Mouse (Mus musculus): ENCODE data around the gene Nisch. TPM values are rescaled to one million over a fixed set of nuclear protein-coding genes. Genes with fewer than 3 reads are reported as not detected.
A peak's percentile ranks its signal among the peaks of the same experiment; 100 is the strongest.

Gene Nisch
- total RNA-seq, 2 experiments from 2014 or later, result 145 to 148 TPM

- no peak for DNase-seq (ENCODE audit: low spot score)
- intact Hi-C loops (cut with DNase I), result no loop called here
These were observed 81.0 kb downstream of the Nisch start for GRCm38 (mm10) chr14:31135495-31136410.

GRCm38 (mm10) chr14:31134015-31135000, 82.4 kb downstream of the Nisch start:
- DNase-seq (ENCODE audit: low spot score), result no peak
- intact Hi-C loops (cut with DNase I), result loop anchor here (5.0 kb wide), 1 partner anchor 113 kb away; no protein-coding TSS in a partner anchor

- intact Hi-C loops (cut with DNase I), result loop anchor here (2.0 to 5.0 kb wide), 2 partner anchors 32 to 114 kb away; no protein-coding TSS in a partner anchor
- no peak for DNase-seq (ENCODE audit: low spot score)
These were observed 83.6 kb downstream of the Nisch start for GRCm38 (mm10) chr14:31133023-31133665.

GRCm38 (mm10) chr14:31132491-31132975, 84.2 kb downstream of the Nisch start:
- no peak for DNase-seq (ENCODE audit: low spot score)
- intact Hi-C loops (cut with DNase I), result loop anchor here (2.0 to 5.0 kb wide), 2 partner anchors 32 to 115 kb away; no protein-coding TSS in a partner anchor

- DNase-seq (ENCODE audit: low spot score), result no peak
- intact Hi-C loops (cut with DNase I), result loop anchor here (2.0 to 5.0 kb wide), 2 partner anchors 33 to 115 kb away; no protein-coding TSS in a partner anchor
These were observed 84.7 kb downstream of the Nisch start for GRCm38 (mm10) chr14:31132031-31132430.

- intact Hi-C loops (cut with DNase I), result loop anchor here (5.0 kb wide), 1 partner anchor 116 kb away; no protein-coding TSS in a partner anchor
- no peak for DNase-seq (ENCODE audit: low spot score)
These were observed 85.4 kb downstream of the Nisch start for GRCm38 (mm10) chr14:31131272-31131821.

- intact Hi-C loops (cut with DNase I), result loop anchor here (5.0 kb wide), 1 partner anchor 117 kb away; no protein-coding TSS in a partner anchor
- peak; percentile 84 for DNase-seq (ENCODE audit: low spot score)
These were observed 86.2 kb downstream of the Nisch start, which contains the start of gene Nt5dc2 for GRCm38 (mm10) chr14:31130236-31131220. Gene Nt5dc2 (plus strand): TSS chr14:31131053.

GRCm38 (mm10) chr14:31129326-31130235, 87.2 kb downstream of the Nisch start:
- DNase-seq (ENCODE audit: low spot score), result no peak
- intact Hi-C loops (cut with DNase I), result loop anchor here (2.0 to 5.0 kb wide), 3 partner anchors 65 to 118 kb away; no protein-coding TSS in a partner anchor

- DNase-seq (ENCODE audit: low spot score), result peak; percentile 96
- intact Hi-C loops (cut with DNase I), result loop anchor here (2.0 kb wide), 2 partner anchors 66 to 76 kb away; no protein-coding TSS in a partner anchor
These were observed 87.9 kb downstream of the Nisch start, which contains the start of gene Smim4 for GRCm38 (mm10) chr14:31128826-31129219. Gene Smim4 (minus strand): TSS chr14:31128956.

- intact Hi-C loops (cut with DNase I), result loop anchor here (2.0 kb wide), 2 partner anchors 67 to 77 kb away; no protein-coding TSS in a partner anchor
- DNase-seq (ENCODE audit: low spot score), result no peak
These were observed 88.5 kb downstream of the Nisch start for GRCm38 (mm10) chr14:31128101-31128825.

GRCm38 (mm10) chr14:31126826-31127225, 89.9 kb downstream of the Nisch start:
- intact Hi-C loops (cut with DNase I), result no loop called here
- DNase-seq (ENCODE audit: low spot score), result no peak

- intact Hi-C loops (cut with DNase I), result no loop called here
- DNase-seq (ENCODE audit: low spot score), result no peak
These were observed 91.4 kb downstream of the Nisch start for GRCm38 (mm10) chr14:31125106-31126075.

Measured in heart, postnatal 25 days (tissue).